Mouse (Mus musculus): ENCODE measurements around the gene Islr. TPM values are rescaled to one million over a fixed set of nuclear protein-coding genes. Genes with fewer than 3 reads are reported as not detected.
A peak's percentile ranks its signal among the peaks of the same experiment; 100 is the strongest.

The Islr gene
- polyA plus RNA-seq, 1 experiment from 2014 or later: 2.9 TPM

- Histone ChIP-seq H3K27ac (ENCODE audit: low read depth) (peak overlapping the region; percentile 41; the same call in 1 of the 2 replicates), H3K4me2 (ENCODE audit: low read depth, low read length) (peak overlapping the region; percentile 58; the same call in 1 of the 2 replicates), H3K4me3 (ENCODE audit: low read depth, low read length) (no peak overlapping the region), H3K9ac (replicated peaks) (no peak overlapping the region), H3K27me3 (ENCODE audit: insufficient read depth, low read length) (no peaks in the 10 kb centered on the region), H3K36me3 (replicated peaks; ENCODE audit: insufficient read depth, low read length) (peaks cover 10% of the 10 kb centered on the region), H3K4me1 (ENCODE audit: insufficient read depth) (peaks cover 21% of the 10 kb centered on the region), H3K9me3 (ENCODE audit: low read length) (no peaks in the 10 kb centered on the region)
- 44% methylated on average over 8 of the region's 8 CpGs for WGBS (ENCODE audit: insufficient replicate concordance)
- TF ChIP-seq CTCF (IDR thresholded peaks at IDR 0.05; ENCODE audit: low read depth) (no peak), EP300 (IDR thresholded peaks at IDR 0.05; ENCODE audit: low read depth) (no peak)
- ATAC-seq (peak; percentile 39; the same call in 1 of the 2 replicates), DNase-seq (no peak)
Observed at GRCm38 (mm10) chr9:58214519-58215180, 10.5 kb upstream of the Islr start.

DNA sequence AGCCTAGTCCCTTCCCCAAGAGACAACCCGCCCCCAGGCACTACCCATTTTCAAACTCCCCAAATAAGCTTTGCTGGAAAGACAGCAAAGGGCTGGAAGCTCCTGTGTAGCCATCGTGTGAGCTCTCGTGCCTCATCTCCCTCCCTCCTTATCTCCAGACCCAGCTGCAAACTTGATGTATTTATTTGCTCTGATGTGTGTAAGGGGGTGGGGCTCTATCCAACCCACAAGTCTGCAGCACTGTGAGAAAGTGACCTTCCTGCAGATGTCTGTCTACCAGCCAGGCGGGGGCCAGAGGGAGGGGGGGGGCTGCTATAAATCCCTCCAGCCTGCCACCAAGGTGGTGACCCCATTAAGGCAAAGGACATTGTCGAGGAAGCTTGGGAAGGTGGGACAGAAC lies 9.8 kb upstream of the Islr start:
- Histone ChIP-seq H3K4me1 (ENCODE audit: insufficient read depth) (peaks cover 21% of the 10 kb centered on the region), H3K27me3 (ENCODE audit: insufficient read depth, low read length) (no peaks in the 10 kb centered on the region), H3K9ac (replicated peaks) (peak overlapping the region; percentile 26; the same call in 1 of the 2 replicates), H3K9me3 (ENCODE audit: low read length) (no peaks in the 10 kb centered on the region), H3K27ac (ENCODE audit: low read depth) (peak overlapping the region; percentile 51; the same call in 1 of the 2 replicates), H3K4me2 (ENCODE audit: low read depth, low read length) (peak overlapping the region; percentile 58), H3K4me3 (ENCODE audit: low read depth, low read length) (no peak overlapping the region), H3K36me3 (replicated peaks; ENCODE audit: insufficient read depth, low read length) (peaks cover 2% of the 10 kb centered on the region; the same call in 1 of the 2 replicates)
- DNase-seq: peak; percentile 55
- ATAC-seq: peak; percentile 95
- TF ChIP-seq CTCF (IDR thresholded peaks at IDR 0.05; ENCODE audit: low read depth) (no peak), EP300 (IDR thresholded peaks at IDR 0.05; ENCODE audit: low read depth) (peak; percentile 88)
- WGBS (ENCODE audit: insufficient replicate concordance): 12% methylated on average over 5 of the region's 5 CpGs

DNA sequence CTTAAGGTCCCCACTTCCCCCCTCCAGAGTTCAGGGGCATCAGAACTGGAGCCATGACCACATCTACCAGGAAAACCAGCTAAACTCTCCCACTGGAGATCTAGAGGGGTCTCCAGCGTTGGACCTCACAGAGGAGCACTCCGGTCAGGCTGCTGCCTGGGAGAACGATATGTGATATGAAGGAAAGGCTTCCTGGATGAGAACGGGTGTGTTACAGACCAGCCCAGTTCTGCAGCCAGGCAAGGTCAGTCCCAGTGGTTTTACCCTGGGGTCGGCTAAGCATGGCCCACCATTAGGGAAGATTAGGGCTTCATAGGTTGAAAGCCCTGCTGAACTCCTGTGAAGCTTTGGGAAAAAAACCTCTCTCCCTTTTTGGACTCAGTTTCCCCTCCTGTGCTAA lies 9.3 kb upstream of the Islr start:
- ATAC-seq: peak; percentile 57
- H3K27ac ChIP-seq (ENCODE audit: low read depth): peak overlapping the region; percentile 51; the same call in 1 of the 2 replicates
- no peaks in the 10 kb centered on the region for H3K36me3 ChIP-seq (replicated peaks; ENCODE audit: insufficient read depth, low read length)
- H3K9ac ChIP-seq (replicated peaks): peak overlapping the region; percentile 26; the same call in 1 of the 2 replicates
- H3K27me3 ChIP-seq (ENCODE audit: insufficient read depth, low read length): no peaks in the 10 kb centered on the region
- H3K4me1 ChIP-seq (ENCODE audit: insufficient read depth): peaks cover 21% of the 10 kb centered on the region
- H3K4me3 ChIP-seq (ENCODE audit: low read depth, low read length): no peak overlapping the region
- WGBS (ENCODE audit: insufficient replicate concordance): 28% methylated on average over 5 of the region's 5 CpGs
- no peaks in the 10 kb centered on the region for H3K9me3 ChIP-seq (ENCODE audit: low read length)
- no peak for TF ChIP-seq CTCF (IDR thresholded peaks at IDR 0.05; ENCODE audit: low read depth)
- TF ChIP-seq EP300 (IDR thresholded peaks at IDR 0.05; ENCODE audit: low read depth): no peak
- DNase-seq: no peak
- peak overlapping the region; percentile 58 for H3K4me2 ChIP-seq (ENCODE audit: low read depth, low read length)

DNA sequence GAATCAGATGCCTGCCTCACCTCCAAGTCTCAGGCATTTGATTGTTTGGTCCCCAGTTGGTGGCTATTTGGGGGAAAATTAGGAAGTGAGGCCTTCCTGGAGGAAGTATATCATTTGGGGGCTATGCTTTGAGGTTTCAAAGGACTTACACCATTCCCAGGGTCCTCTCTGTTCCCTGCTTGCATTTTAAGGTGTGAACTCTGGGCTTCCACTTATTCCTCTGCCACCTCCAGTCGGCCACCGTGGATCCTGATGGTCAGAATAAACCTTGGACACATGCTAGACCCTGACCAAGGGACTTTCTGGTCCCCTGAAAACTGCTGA lies 6.2 kb upstream of the Islr start:
- peaks cover 21% of the 10 kb centered on the region for H3K4me1 ChIP-seq (ENCODE audit: insufficient read depth)
- DNase-seq (no peak), ATAC-seq (no peak)
- WGBS (ENCODE audit: insufficient replicate concordance): 45% methylated on average over 2 of the region's 2 CpGs
- H3K27me3 ChIP-seq (ENCODE audit: insufficient read depth, low read length): no peaks in the 10 kb centered on the region
- no peak overlapping the region for H3K4me2 ChIP-seq (ENCODE audit: low read depth, low read length)
- no peaks in the 10 kb centered on the region for H3K36me3 ChIP-seq (replicated peaks; ENCODE audit: insufficient read depth, low read length)
- H3K27ac ChIP-seq (ENCODE audit: low read depth): no peak overlapping the region
- TF ChIP-seq CTCF (IDR thresholded peaks at IDR 0.05; ENCODE audit: low read depth): no peak
- no peak for TF ChIP-seq EP300 (IDR thresholded peaks at IDR 0.05; ENCODE audit: low read depth)
- H3K9ac ChIP-seq (replicated peaks): no peak overlapping the region
- H3K9me3 ChIP-seq (ENCODE audit: low read length): no peaks in the 10 kb centered on the region
- no peak overlapping the region for H3K4me3 ChIP-seq (ENCODE audit: low read depth, low read length)

- no peak for ATAC-seq
- Histone ChIP-seq H3K4me3 (ENCODE audit: low read depth, low read length) (no peak overlapping the region), H3K4me2 (ENCODE audit: low read depth, low read length) (no peak overlapping the region), H3K27ac (ENCODE audit: low read depth) (no peak overlapping the region), H3K36me3 (replicated peaks; ENCODE audit: insufficient read depth, low read length) (no peaks in the 10 kb centered on the region), H3K4me1 (ENCODE audit: insufficient read depth) (peaks cover 17% of the 10 kb centered on the region), H3K27me3 (ENCODE audit: insufficient read depth, low read length) (peaks cover 5% of the 10 kb centered on the region; the same call in 1 of the 2 replicates), H3K9me3 (ENCODE audit: low read length) (no peaks in the 10 kb centered on the region), H3K9ac (replicated peaks) (no peak overlapping the region)
- DNase-seq: no peak
- WGBS (ENCODE audit: insufficient replicate concordance): 71% methylated on average over 8 of the region's 8 CpGs
- TF ChIP-seq EP300 (IDR thresholded peaks at IDR 0.05; ENCODE audit: low read depth): no peak
- TF ChIP-seq CTCF (IDR thresholded peaks at IDR 0.05; ENCODE audit: low read depth): no peak
Observed at GRCm38 (mm10) chr9:58209462-58210303, 5.6 kb upstream of the Islr start.

DNA sequence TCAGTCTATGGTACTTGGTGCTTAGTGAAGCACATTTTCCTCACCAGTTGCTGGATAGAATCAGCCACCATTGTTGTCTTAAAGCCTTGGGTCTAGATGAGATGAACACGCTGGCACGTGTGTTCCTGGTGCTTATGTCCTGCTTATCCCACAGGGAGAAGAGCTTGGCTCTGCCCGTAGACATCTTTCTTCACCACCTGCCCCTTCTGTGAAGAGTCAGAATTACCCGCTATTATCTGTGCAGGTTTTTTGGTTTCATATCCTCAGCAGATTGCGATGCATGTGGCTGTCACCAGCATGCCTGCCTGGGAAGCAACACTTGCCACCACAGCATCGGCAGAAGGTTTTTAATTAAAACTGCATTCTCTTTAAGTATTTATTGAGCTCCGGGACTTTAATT lies 1.9 kb upstream of the Islr start:
- 77% methylated on average over 7 of the region's 7 CpGs for WGBS (ENCODE audit: insufficient replicate concordance)
- no peak for DNase-seq
- no peaks in the 10 kb centered on the region; the same call in none of the 2 replicates for H3K4me1 ChIP-seq (ENCODE audit: insufficient read depth)

More for the DNA sequence above, 1.9 kb upstream of the Islr start:
- H3K9ac ChIP-seq (replicated peaks): no peak overlapping the region
- H3K36me3 ChIP-seq (replicated peaks; ENCODE audit: insufficient read depth, low read length): no peaks in the 10 kb centered on the region
- H3K27me3 ChIP-seq (ENCODE audit: insufficient read depth, low read length): peaks cover 41% of the 10 kb centered on the region
- H3K9me3 ChIP-seq (ENCODE audit: low read length): no peaks in the 10 kb centered on the region
- H3K27ac ChIP-seq (ENCODE audit: low read depth): no peak overlapping the region
- no peak overlapping the region for H3K4me2 ChIP-seq (ENCODE audit: low read depth, low read length)
- ATAC-seq: no peak
- no peak overlapping the region for H3K4me3 ChIP-seq (ENCODE audit: low read depth, low read length)
- TF ChIP-seq CTCF (IDR thresholded peaks at IDR 0.05; ENCODE audit: low read depth) (no peak), EP300 (IDR thresholded peaks at IDR 0.05; ENCODE audit: low read depth) (no peak)

Data from liver, postnatal 0 days (tissue).